Mouse (Mus musculus) ES-Bruce4 (cell line): ENCODE results near the gene Dlgap1. TPM values are rescaled to one million over a fixed set of nuclear protein-coding genes. Genes with fewer than 3 reads are reported as not detected.

Experiments
- H3K27ac ChIP-seq: 2 replicates; pipeline ENCODE4 v1.5.1; 2012; ENCODE audit warnings: low read length, inconsistent platforms; ENCODE audit not compliant: insufficient read depth
- H3K27me3 ChIP-seq: 2 replicates; pipeline ENCODE4 v1.6.1; 2012; ENCODE audit warnings: mild to moderate bottlenecking, low read length, inconsistent platforms; ENCODE audit not compliant: control insufficient read depth, poor library complexity, insufficient read depth, severe bottlenecking
- H3K36me3 ChIP-seq: 2 replicates; pipeline ENCODE4 v1.6.1; 2012; ENCODE audit warnings: inconsistent platforms, mild to moderate bottlenecking, low read length, moderate library complexity; ENCODE audit not compliant: control insufficient read depth, poor library complexity, insufficient read depth, severe bottlenecking
- H3K4me1 ChIP-seq: one replicate; pipeline ENCODE4 v1.8.1; 2011; ENCODE audit warnings: low read length; ENCODE audit not compliant: control insufficient read depth, insufficient read depth
- H3K4me3 ChIP-seq: 2 replicates; pipeline ENCODE4 v1.5.1; 2011; ENCODE audit warnings: low read depth, mild to moderate bottlenecking, low read length
- H3K9ac ChIP-seq: 2 replicates; pipeline ENCODE4 v1.6.1; 2012; ENCODE audit warnings: low read depth, mild to moderate bottlenecking, inconsistent platforms; ENCODE audit not compliant: poor library complexity, severe bottlenecking
- H3K9me3 ChIP-seq: replicated peaks from 2 replicates; pipeline ENCODE4 v1.6.1; 2012; ENCODE audit warnings: mild to moderate bottlenecking, low read length, inconsistent platforms; ENCODE audit not compliant: control insufficient read depth, poor library complexity, insufficient read depth, severe bottlenecking
- CTCF ChIP-seq: IDR thresholded peaks from one replicate; pipeline ENCODE4 v1.8.1; 2011; ENCODE audit warnings: low read depth, low read length
- EP300 ChIP-seq: IDR thresholded peaks from 2 replicates; pipeline ENCODE4 v1.6.1; 2011; ENCODE audit warnings: low read depth, low read length; ENCODE audit not compliant: insufficient read depth
- POLR2A ChIP-seq: IDR thresholded peaks from one replicate; pipeline ENCODE4 v1.8.1; 2011; ENCODE audit warnings: low read length; ENCODE audit not compliant: insufficient read depth
- polyA plus RNA-seq: library from polyadenylated mRNA; stranded (reverse); fragments of >200 nt; gene quantifications from 2 replicates; pipeline ENCODE4 v1.2.4, GENCODE M21; 2011; ENCODE audit warnings: low read depth; ENCODE audit not compliant: missing spikeins, insufficient read depth, insufficient read length

The Dlgap1 gene
- polyA plus RNA-seq = 0.68 and 1.2 TPM in 2 replicates

GRCm38 (mm10) chr17:69969021-69969815, at the start of gene Dlgap1:
Dlgap1 (plus strand) TSS chr17:69969073.
- no peaks in the 10 kb centered on the region for H3K9me3 ChIP-seq
- H3K27me3 ChIP-seq = peaks cover 13% of the 10 kb centered on the region
- no peaks in the 10 kb centered on the region for H3K36me3 ChIP-seq
- H3K27ac ChIP-seq = no peak within 1 kb of the TSS
- peak within 1 kb of the TSS; percentile 40; the same call in 1 of the 2 replicates for H3K9ac ChIP-seq
- no peak for TF ChIP-seq EP300
- no peak for TF ChIP-seq CTCF
- TF ChIP-seq POLR2A = no peak
- peak within 1 kb of the TSS; percentile 93 for H3K4me3 ChIP-seq
- H3K4me1 ChIP-seq = no peaks in the 10 kb centered on the region

GRCm38 (mm10) chr17:69954936-69955335, 13.9 kb upstream of the Dlgap1 start:
- Histone ChIP-seq H3K4me3 (no peak overlapping the region), H3K27ac (no peak overlapping the region), H3K36me3 (no peaks in the 10 kb centered on the region), H3K9me3 (no peaks in the 10 kb centered on the region), H3K4me1 (no peaks in the 10 kb centered on the region), H3K9ac (no peak overlapping the region), H3K27me3 (no peaks in the 10 kb centered on the region)
- TF ChIP-seq CTCF (no peak), POLR2A (no peak), EP300 (no peak)

- H3K36me3 ChIP-seq = no peaks in the 10 kb centered on the region
- 0 out of 2 replicates have a peak overlapping the region, but pooled peaks have one; percentile 40 for H3K9ac ChIP-seq
- H3K9me3 ChIP-seq = no peaks in the 10 kb centered on the region
- H3K27me3 ChIP-seq = peaks cover 13% of the 10 kb centered on the region
- no peak overlapping the region for H3K27ac ChIP-seq
- TF ChIP-seq EP300 = no peak
- TF ChIP-seq POLR2A = no peak
- no peak for TF ChIP-seq CTCF
- H3K4me3 ChIP-seq = peak overlapping the region; percentile 93
- no peaks in the 10 kb centered on the region for H3K4me1 ChIP-seq
Measured at GRCm38 (mm10) chr17:69969816-69970750, 1.2 kb downstream of the Dlgap1 start.

- no peak for TF ChIP-seq EP300
- TF ChIP-seq POLR2A = no peak
- TF ChIP-seq CTCF = no peak
- H3K36me3 ChIP-seq = no peaks in the 10 kb centered on the region
- H3K27me3 ChIP-seq = peaks cover 13% of the 10 kb centered on the region
- H3K4me3 ChIP-seq = no peak overlapping the region
- H3K4me1 ChIP-seq = no peaks in the 10 kb centered on the region
- H3K27ac ChIP-seq = no peak overlapping the region
- H3K9me3 ChIP-seq = no peaks in the 10 kb centered on the region
- H3K9ac ChIP-seq = no peak overlapping the region
Measured at GRCm38 (mm10) chr17:69973081-69973480, 4.2 kb downstream of the Dlgap1 start.

GRCm38 (mm10) chr17:69973991-69974390, 5.1 kb downstream of the Dlgap1 start:
- Histone ChIP-seq H3K9ac (no peak overlapping the region), H3K4me1 (no peaks in the 10 kb centered on the region), H3K36me3 (no peaks in the 10 kb centered on the region), H3K27ac (no peak overlapping the region), H3K4me3 (no peak overlapping the region), H3K9me3 (no peaks in the 10 kb centered on the region), H3K27me3 (peaks cover 13% of the 10 kb centered on the region)
- no peak for TF ChIP-seq POLR2A
- no peak for TF ChIP-seq CTCF
- no peak for TF ChIP-seq EP300
